Mouse (Mus musculus): Measurements from ENCODE around the gene Atm.

- TF ChIP-seq CTCF (IDR thresholded peaks at IDR 0.05): no peak
- no peak for TF ChIP-seq EP300 (IDR thresholded peaks at IDR 0.05)
Measured at GRCm38 (mm10) chr9:53390136-53390535, 146.4 kb downstream of the Atm start.
